13 mouse cellular contexts compared by ENCODE assay signal in genomic region chr2:5025162-5025733, GRCm38 (mm10). TPM values are rescaled to one million over a fixed set of nuclear protein-coding genes. Genes with fewer than 3 reads are reported as not detected.
DNase-seq lines count a peak whose midpoint lies in the region; ATAC-seq and TF ChIP-seq lines count a peak whose summit lies in the region.
"Had no signal": no experiment of that assay in that cellular context is flagged by ENCODE, and none has a peak within 500 bp of the region (broad histone marks: within the 10 kb centered on the region; RNA-seq: fewer than 3 reads in every experiment).

No protein-coding gene starts in this region.

- peak; percentile 42; the same call in 1 of the 2 replicates for TF ChIP-seq CTCF in kidney, adult 2 months (conservative IDR thresholded peaks at IDR 0.05; ENCODE audit: insufficient read depth, insufficient read length, low read depth, low read length)
- peak; percentile 80 for TF ChIP-seq CTCF in liver, embryonic 14.5 days (IDR thresholded peaks at IDR 0.05; ENCODE audit: low read depth)

- DNase-seq in kidney, adult 2 months: no peak
- no peak for DNase-seq in kidney, adult 8-10 months
- DNase-seq in CD4-positive helper T cell, adult 2 months (ENCODE audit: low read depth, low spot score): peak; percentile 20
- DNase-seq in liver, embryonic 14.5 days (ENCODE audit: low read depth in 3 of 3, low spot score in 3 of 3): peak in 1 of 3 experiments; percentile 24
- DNase-seq in urinary bladder, postnatal 14 days (ENCODE audit: low spot score): no peak
- no peak for DNase-seq in forebrain, embryonic 10.5 days (ENCODE audit: extremely low spot score, low spot score)
- no peak for DNase-seq in kidney, postnatal 10 days

- TF ChIP-seq POLR2A in kidney, adult 2 months (IDR thresholded peaks at IDR 0.05; ENCODE audit: low read depth, low read length): no peak

- H3K36me3 ChIP-seq in kidney, adult 2 months (ENCODE audit: control insufficient read depth, insufficient read depth, low read length): no peaks in the 10 kb centered on the region
- H3K36me3 ChIP-seq in liver, embryonic 14.5 days (replicated peaks; ENCODE audit: control insufficient read depth, insufficient read depth, low read depth): peaks cover 11% of the 10 kb centered on the region
- H3K36me3 ChIP-seq in forebrain, embryonic 10.5 days (replicated peaks): no peaks in the 10 kb centered on the region
- H3K36me3 ChIP-seq: heart, embryonic 10.5 days; neural tube, embryonic 12.5 days had no signal

- no peak overlapping the region for H3K4me2 ChIP-seq in liver, embryonic 14.5 days (ENCODE audit: low read depth)
- H3K4me2 ChIP-seq: forebrain, embryonic 13.5 days; neural tube, embryonic 12.5 days had no signal

- H3K9me3 ChIP-seq in liver, embryonic 14.5 days (ENCODE audit: control insufficient read depth, low read length): no peaks in the 10 kb centered on the region
- no peaks in the 10 kb centered on the region for H3K9me3 ChIP-seq in forebrain, embryonic 10.5 days
- H3K9me3 ChIP-seq: forebrain, embryonic 13.5 days; heart, embryonic 10.5 days; neural tube, embryonic 12.5 days had no signal

- H3K4me3 ChIP-seq in kidney, adult 2 months (ENCODE audit: insufficient read depth, low read depth, low read length): no peak overlapping the region
- no peak overlapping the region for H3K4me3 ChIP-seq in liver, embryonic 14.5 days (ENCODE audit: insufficient read depth in 1 of 2, low read depth in 2 of 2, low read length in 2 of 2)
- H3K4me3 ChIP-seq in forebrain, embryonic 10.5 days: no peak overlapping the region
- H3K4me3 ChIP-seq: forebrain, embryonic 13.5 days; heart, embryonic 10.5 days; neural tube, embryonic 12.5 days had no signal

- TF ChIP-seq EP300 in liver, embryonic 14.5 days (IDR thresholded peaks at IDR 0.05; ENCODE audit: low read depth): no peak

- H3K9ac ChIP-seq in liver, embryonic 14.5 days (replicated peaks): no peak overlapping the region
- H3K9ac ChIP-seq: forebrain, embryonic 13.5 days; neural tube, embryonic 12.5 days had no signal

- no peaks in the 10 kb centered on the region for H3K4me1 ChIP-seq in kidney, adult 2 months (ENCODE audit: control insufficient read depth, insufficient read depth, low read length)
- peaks cover 0 to 6% of the 10 kb centered on the region in 2 experiments; a peak in 2 of 4 replicates for H3K4me1 ChIP-seq in liver, embryonic 14.5 days (replicated peaks; ENCODE audit: control insufficient read depth in 2 of 2, insufficient read depth in 2 of 2, low read length in 1 of 2)
- H3K4me1 ChIP-seq in forebrain, embryonic 10.5 days: no peaks in the 10 kb centered on the region; the same call in 1 of the 2 replicates
- H3K4me1 ChIP-seq: neural tube, embryonic 12.5 days had no signal

- ATAC-seq in activated CD4-positive, CD25-positive, alpha-beta regulatory T cell, adult 4 months: peak; percentile 23
- ATAC-seq in liver, embryonic 14.5 days (ENCODE audit: insufficient read depth): 0 out of 2 replicates have a peak, but pooled peaks have one; percentile 40
- ATAC-seq: forebrain, embryonic 13.5 days; inflammation-experienced regulatory T-cells, adult 6 months had no signal

- WGBS in kidney, adult 2 months: 75% methylated on average over 4 of the region's 4 CpGs
- 24% methylated on average over 3 of the region's 4 CpGs for WGBS in liver, embryonic 14.5 days (ENCODE audit: insufficient replicate concordance)
- WGBS in forebrain, embryonic 10.5 days: 45% methylated on average over 4 of the region's 4 CpGs

- no peaks in the 10 kb centered on the region for H3K27me3 ChIP-seq in kidney, adult 2 months (replicated peaks; ENCODE audit: control insufficient read depth, insufficient read depth, low read length)
- H3K27me3 ChIP-seq in liver, embryonic 14.5 days (ENCODE audit: control insufficient read depth, insufficient read depth, low read length): no peaks in the 10 kb centered on the region
- H3K27me3 ChIP-seq in forebrain, embryonic 10.5 days (ENCODE audit: poor library complexity, severe bottlenecking): no peaks in the 10 kb centered on the region
- H3K27me3 ChIP-seq: forebrain, embryonic 13.5 days; neural tube, embryonic 12.5 days had no signal

- H3K27ac ChIP-seq in kidney, adult 2 months (ENCODE audit: insufficient read depth, low read depth, low read length): no peak overlapping the region
- no peak overlapping the region for H3K27ac ChIP-seq in liver, embryonic 14.5 days
- H3K27ac ChIP-seq in forebrain, embryonic 10.5 days: no peak overlapping the region
- H3K27ac ChIP-seq: forebrain, embryonic 13.5 days; heart, embryonic 10.5 days; macrophage; neural tube, embryonic 12.5 days had no signal

RNA-seq across cellular contexts. Expression of gene Mcm10, which starts 12.7 kb away (rescaled TPM):
- 1.8 and 2.7 TPM in 2 replicates for polyA plus RNA-seq in kidney, adult 2 months (2012; rRNA removed)
- 10 to 100 TPM in 1 of 2 experiments, 1 to 10 TPM in 1; 7.7 to 12.3 TPM for polyA plus RNA-seq in activated CD4-positive, CD25-positive, alpha-beta regulatory T cell, adult 4 months (2017; shearing (Covaris generic))
- 24.6 and 32.3 TPM in 2 replicates for polyA plus RNA-seq in liver, embryonic 14.5 days (2012; rRNA removed)
- 35.2 and 37.2 TPM in 2 replicates for polyA plus RNA-seq in liver, embryonic 14.5 days (2014; fragmentation: Nextera tagmentation; extraction: Ambion mirVana)
- polyA plus RNA-seq in forebrain, embryonic 10.5 days (2016; fragmentation: Nextera tagmentation; extraction: Ambion mirVana): 82.7 and 87.4 TPM in 2 replicates

RNA-seq across cellular contexts. Expression of gene Optn, which starts 38.6 kb away (rescaled TPM):
- 4.1 and 4.3 TPM in 2 replicates for polyA plus RNA-seq in kidney, adult 2 months (2012; rRNA removed)
- 1 to 10 TPM in 1 of 2 experiments, under 1 TPM in 1; 0.98 to 1.5 TPM for polyA plus RNA-seq in activated CD4-positive, CD25-positive, alpha-beta regulatory T cell, adult 4 months (2017; shearing (Covaris generic))
- polyA plus RNA-seq in liver, embryonic 14.5 days (2012; rRNA removed): 3.5 and 6.4 TPM in 2 replicates
- polyA plus RNA-seq in liver, embryonic 14.5 days (2014; fragmentation: Nextera tagmentation; extraction: Ambion mirVana): 15.3 and 15.6 TPM in 2 replicates
- 2.3 and 2.6 TPM in 2 replicates for polyA plus RNA-seq in forebrain, embryonic 10.5 days (2016; fragmentation: Nextera tagmentation; extraction: Ambion mirVana)

RNA-seq across cellular contexts. Expression of gene Ucma, which starts 49.3 kb away (rescaled TPM):
- polyA plus RNA-seq in kidney, adult 2 months (2012; rRNA removed): not detected in 2 replicates
- not detected for polyA plus RNA-seq in activated CD4-positive, CD25-positive, alpha-beta regulatory T cell, adult 4 months (2017; shearing (Covaris generic))
- not detected in 2 replicates for polyA plus RNA-seq in liver, embryonic 14.5 days (2012; rRNA removed)
- polyA plus RNA-seq in liver, embryonic 14.5 days (2014; fragmentation: Nextera tagmentation; extraction: Ambion mirVana): not detected in 2 replicates
- polyA plus RNA-seq in forebrain, embryonic 10.5 days (2016; fragmentation: Nextera tagmentation; extraction: Ambion mirVana): 0.26 TPM in 1 of 2 replicates, not detected in the other
- polyA plus RNA-seq: heart, embryonic 10.5 days; inflammation-experienced regulatory T-cells, adult 6 months; macrophage; neural tube, embryonic 12.5 days had no signal
